Mouse (Mus musculus) myocyte (in vitro differentiated cells): Measurements from ENCODE around the gene Cldn8. TPM values are rescaled to one million over a fixed set of nuclear protein-coding genes. Genes with fewer than 3 reads are reported as not detected.

Source experiments
- H3K27me3 ChIP-seq: one replicate; pipeline ENCODE4 v1.6.1; 2011; ENCODE audit not compliant: control insufficient read depth, insufficient read depth, insufficient read length
- H3K36me3 ChIP-seq: one replicate; pipeline ENCODE4 v1.6.1; 2011; ENCODE audit not compliant: control insufficient read depth, insufficient read depth
- H3K4me2 ChIP-seq: one replicate; pipeline ENCODE4 v1.6.1; 2011; ENCODE audit warnings: low read depth, control low read depth
- H3K4me3 ChIP-seq: one replicate; pipeline ENCODE4 v1.5.1; 2011; ENCODE audit warnings: mild to moderate bottlenecking, control low read depth, moderate library complexity
- H3K79me2 ChIP-seq: one replicate; pipeline ENCODE4 v1.6.1; 2011; ENCODE audit not compliant: control insufficient read depth, insufficient read depth
- H3ac ChIP-seq: one replicate; pipeline ENCODE4 v1.6.1; 2011; ENCODE audit not compliant: control insufficient read depth, insufficient read length
- CEBPB ChIP-seq: IDR thresholded peaks from 2 replicates; pipeline ENCODE4 v1.6.1; 2011; ENCODE audit warnings: mild to moderate bottlenecking, moderate library complexity; ENCODE audit not compliant: poor library complexity, insufficient read depth, severe bottlenecking
- E2F4 ChIP-seq: IDR thresholded peaks from one replicate; pipeline ENCODE4 v1.6.1; 2011; ENCODE audit warnings: mild to moderate bottlenecking, control low read depth, moderate library complexity; ENCODE audit not compliant: insufficient read depth
- MAX ChIP-seq: IDR thresholded peaks from one replicate; pipeline ENCODE4 v1.6.1; 2011; ENCODE audit warnings: low read depth, mild to moderate bottlenecking, control low read depth
- MYOD1 ChIP-seq, 3 experiments: IDR thresholded peaks; one replicate each; pipeline ENCODE4 v1.6.1; 2011; ENCODE audit warnings: control low read depth in 2 of 3, low read depth in 2 of 3, mild to moderate bottlenecking in 2 of 3, moderate library complexity in 1 of 3; ENCODE audit not compliant: insufficient read length in 2 of 3, control insufficient read depth in 1 of 3
- MYOG ChIP-seq, 3 experiments: IDR thresholded peaks; one replicate each; pipeline ENCODE4 v1.6.1; 2011; ENCODE audit warnings: control low read depth in 2 of 3, low read depth in 2 of 3, mild to moderate bottlenecking in 2 of 3; ENCODE audit not compliant: insufficient read length in 2 of 3, control insufficient read depth in 1 of 3, insufficient read depth in 1 of 3
- POLR2A ChIP-seq: IDR thresholded peaks from one replicate; pipeline ENCODE4 v1.6.1; 2011; ENCODE audit warnings: low read depth, mild to moderate bottlenecking, control low read depth, moderate library complexity; ENCODE audit not compliant: insufficient read length
- POLR2AphosphoS2 ChIP-seq: IDR thresholded peaks from one replicate; pipeline ENCODE4 v1.6.1; 2011; ENCODE audit warnings: low read depth, control low read depth; ENCODE audit not compliant: insufficient read length
- REST ChIP-seq: IDR thresholded peaks from one replicate; pipeline ENCODE4 v1.6.1; 2011; ENCODE audit warnings: mild to moderate bottlenecking, control low read depth, moderate library complexity; ENCODE audit not compliant: insufficient read depth, insufficient read length
- SRF ChIP-seq: IDR thresholded peaks from one replicate; pipeline ENCODE4 v1.6.1; 2011; ENCODE audit warnings: low read depth; ENCODE audit not compliant: control insufficient read depth, insufficient read length
- TCF12 ChIP-seq: IDR thresholded peaks from one replicate; pipeline ENCODE4 v1.6.1; 2011; ENCODE audit warnings: mild to moderate bottlenecking, control low read depth; ENCODE audit not compliant: poor library complexity, insufficient read depth, severe bottlenecking
- TCF3 ChIP-seq: IDR thresholded peaks from one replicate; pipeline ENCODE4 v1.6.1; 2011; ENCODE audit warnings: low read depth, control low read depth; ENCODE audit not compliant: insufficient read length
- USF1 ChIP-seq: IDR thresholded peaks from one replicate; pipeline ENCODE4 v1.6.1; 2011; ENCODE audit warnings: low read depth, mild to moderate bottlenecking, control low read depth, moderate library complexity
- polyA plus RNA-seq: library from polyadenylated mRNA; unstranded; fragments of >200 nt; fragmentation: generic; extraction: Trizol; gene quantifications from one replicate; pipeline ENCODE4 v1.2.1, GENCODE M21; 2012; ENCODE audit warnings: missing spikeins

Cldn8 gene
- polyA plus RNA-seq, 1 experiment = not detected

DNA sequence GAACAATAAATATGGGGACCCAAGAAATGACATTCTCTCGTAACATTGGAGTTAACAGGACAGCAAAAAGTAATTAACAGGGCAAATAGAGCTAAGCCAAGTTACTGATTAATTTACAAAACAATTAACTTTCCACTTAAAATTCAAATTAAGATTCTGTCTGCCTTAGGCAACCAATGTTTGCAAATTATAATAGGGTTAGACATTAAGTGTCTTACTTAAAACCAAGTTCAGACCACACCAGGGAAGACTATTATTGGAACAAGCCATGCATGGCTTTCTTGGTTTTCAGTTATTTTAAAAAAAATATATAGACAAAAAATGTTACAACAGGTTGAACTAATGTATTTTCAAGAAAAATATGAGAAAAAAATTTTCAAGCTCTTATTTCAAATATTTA is 6.1 kb upstream of the Cldn8 start:
- Histone ChIP-seq H3K36me3 (no peaks in the 10 kb centered on the region), H3K79me2 (no peaks in the 10 kb centered on the region), H3ac (no peak overlapping the region), H3K4me3 (no peak overlapping the region), H3K4me2 (no peak overlapping the region), H3K27me3 (no peaks in the 10 kb centered on the region)
- TF ChIP-seq POLR2A (no peak), SRF (no peak), CEBPB (no peak), REST (no peak), MYOD1 (IDR thresholded peaks at IDR 0.05; ENCODE audit: control insufficient read depth in 1 of 3, insufficient read length in 2 of 3, low read depth in 2 of 3) (no peak), TCF12 (no peak), MAX (no peak)

DNA sequence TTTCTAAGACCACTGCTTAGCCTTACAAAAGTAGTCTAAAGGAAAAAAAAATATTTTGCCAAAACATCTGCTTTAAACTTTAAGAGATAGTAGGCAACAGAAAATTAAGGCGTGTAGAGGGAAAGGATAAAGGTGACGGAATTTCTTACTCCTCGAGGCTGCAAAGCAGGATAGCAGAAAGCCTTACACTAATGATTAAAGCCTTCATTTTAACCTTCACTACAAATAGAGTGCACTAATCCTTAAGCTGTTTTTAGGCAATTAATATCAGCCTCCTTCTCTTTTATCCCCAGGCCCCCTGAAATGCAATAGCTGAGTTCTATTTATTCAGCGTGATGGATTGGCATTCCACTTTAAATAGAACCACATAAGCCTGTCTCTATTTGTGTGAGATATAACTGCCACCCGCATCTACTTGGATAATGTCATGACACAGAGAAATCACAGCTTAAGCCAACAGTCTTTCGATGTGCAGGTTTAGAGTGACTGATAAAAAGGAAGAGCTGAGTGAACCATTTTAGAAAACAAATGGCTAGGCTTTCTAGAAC is 1.3 kb downstream of the Cldn8 start:
- no peak overlapping the region for H3K4me3 ChIP-seq
- TF ChIP-seq SRF (no peak), MYOD1 (IDR thresholded peaks at IDR 0.05; ENCODE audit: control insufficient read depth in 1 of 3, insufficient read length in 2 of 3, low read depth in 2 of 3) (no peak), E2F4 (no peak), MAX (no peak), MYOG (IDR thresholded peaks at IDR 0.05; ENCODE audit: control insufficient read depth in 1 of 3, insufficient read depth in 1 of 3, insufficient read length in 2 of 3, low read depth in 2 of 3) (no peak), REST (no peak), CEBPB (no peak), POLR2AphosphoS2 (no peak), TCF3 (no peak), USF1 (no peak)
- no peak overlapping the region for H3K4me2 ChIP-seq
- H3K36me3 ChIP-seq = no peaks in the 10 kb centered on the region
- H3K79me2 ChIP-seq = no peaks in the 10 kb centered on the region
- no peaks in the 10 kb centered on the region for H3K27me3 ChIP-seq
- no peak overlapping the region for H3ac ChIP-seq

DNA sequence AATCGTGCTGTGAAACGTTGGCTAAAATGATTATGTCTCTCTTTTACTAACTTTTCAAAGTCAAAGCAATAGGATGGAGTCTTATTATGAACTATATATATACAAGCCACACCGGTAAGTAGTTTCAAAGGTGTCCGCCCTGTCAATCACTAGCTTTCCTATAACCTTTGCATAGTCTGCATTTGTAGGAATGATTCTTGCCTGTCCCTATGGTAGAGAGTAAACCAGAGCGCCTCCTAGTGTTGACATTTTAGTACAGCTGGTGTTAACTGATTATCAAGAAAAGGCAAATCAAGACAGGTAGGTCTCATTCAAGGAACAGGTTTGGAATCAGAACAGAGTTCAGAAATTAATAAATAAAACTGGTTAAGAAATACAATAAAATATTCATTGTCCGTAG is 20.5 kb downstream of the Cldn8 start:
- no peak overlapping the region for H3ac ChIP-seq
- no peak overlapping the region for H3K4me2 ChIP-seq
- no peaks in the 10 kb centered on the region for H3K79me2 ChIP-seq
- H3K4me3 ChIP-seq = no peak overlapping the region
- H3K27me3 ChIP-seq = no peaks in the 10 kb centered on the region
- no peaks in the 10 kb centered on the region for H3K36me3 ChIP-seq
- TF ChIP-seq USF1 = no peak
- TF ChIP-seq CEBPB = no peak
- TF ChIP-seq E2F4 = no peak
- TF ChIP-seq POLR2AphosphoS2 = no peak
- no peak for TF ChIP-seq MYOD1 (IDR thresholded peaks at IDR 0.05; ENCODE audit: control insufficient read depth in 1 of 3, insufficient read length in 2 of 3, low read depth in 2 of 3)
- TF ChIP-seq SRF = no peak
- no peak for TF ChIP-seq MAX
- no peak for TF ChIP-seq TCF12
- no peak for TF ChIP-seq MYOG (IDR thresholded peaks at IDR 0.05; ENCODE audit: control insufficient read depth in 1 of 3, insufficient read depth in 1 of 3, insufficient read length in 2 of 3, low read depth in 2 of 3)
- TF ChIP-seq TCF3 = no peak

DNA sequence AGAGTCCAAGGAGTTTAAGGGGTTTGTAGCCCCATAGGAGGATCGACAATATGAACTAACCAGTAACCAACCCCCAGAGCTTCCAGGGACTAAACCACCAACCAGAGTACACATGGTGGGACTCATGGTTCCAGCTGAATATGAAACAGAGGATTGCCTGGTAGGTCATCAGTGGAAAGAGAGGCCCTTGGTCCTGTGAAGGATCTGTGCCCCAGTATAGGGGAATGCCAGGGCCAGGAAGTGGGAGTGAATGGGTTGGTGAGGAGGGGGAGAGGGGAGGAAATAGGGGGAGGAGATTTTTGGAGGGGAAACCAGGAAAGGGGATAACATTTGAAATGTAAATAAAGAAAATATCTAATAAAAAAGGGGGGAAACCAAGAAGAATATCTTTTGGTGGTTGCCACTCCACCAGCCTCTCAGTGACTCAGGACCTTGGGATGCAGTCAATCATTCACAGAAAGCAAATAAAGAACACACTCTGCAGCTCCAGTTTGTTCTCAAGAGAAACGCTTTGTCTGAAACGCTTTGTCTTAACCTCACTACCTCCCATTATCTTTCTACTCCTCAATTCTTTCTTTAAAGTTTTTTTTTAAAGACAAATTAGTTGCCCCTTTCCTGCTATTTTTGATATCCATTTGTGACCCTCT is 23.0 kb downstream of the Cldn8 start:
- Histone ChIP-seq H3K4me2 (no peak overlapping the region), H3K4me3 (no peak overlapping the region), H3K27me3 (no peaks in the 10 kb centered on the region), H3K36me3 (no peaks in the 10 kb centered on the region), H3K79me2 (no peaks in the 10 kb centered on the region), H3ac (no peak overlapping the region)
- no peak for TF ChIP-seq USF1
- TF ChIP-seq MYOG (IDR thresholded peaks at IDR 0.05; ENCODE audit: control insufficient read depth in 1 of 3, insufficient read depth in 1 of 3, insufficient read length in 2 of 3, low read depth in 2 of 3) = no peak
- no peak for TF ChIP-seq MYOD1 (IDR thresholded peaks at IDR 0.05; ENCODE audit: control insufficient read depth in 1 of 3, insufficient read length in 2 of 3, low read depth in 2 of 3)
- TF ChIP-seq TCF3 = no peak
- no peak for TF ChIP-seq TCF12

DNA sequence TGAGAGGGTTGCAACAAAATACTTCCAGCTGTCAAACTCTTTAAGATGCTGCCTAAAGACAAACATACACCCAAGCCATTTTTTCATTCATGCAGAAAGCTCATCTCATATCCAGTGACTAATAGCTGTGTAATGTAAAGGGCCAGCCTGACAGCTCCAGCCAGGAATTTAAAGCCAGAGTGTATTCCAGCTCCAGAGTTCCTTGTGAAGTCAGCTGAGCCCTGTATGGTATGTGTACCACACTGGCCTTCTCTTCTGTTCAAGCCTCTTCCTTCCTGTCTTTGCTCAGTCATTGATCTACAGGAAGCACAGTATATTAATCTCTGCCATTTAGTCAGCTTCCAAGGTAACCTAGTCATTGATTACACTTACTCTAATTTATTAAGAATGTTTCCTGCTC is 51.6 kb downstream of the Cldn8 start:
- H3K36me3 ChIP-seq = no peaks in the 10 kb centered on the region
- no peak overlapping the region for H3ac ChIP-seq
- H3K4me3 ChIP-seq = no peak overlapping the region
- H3K4me2 ChIP-seq = no peak overlapping the region
- TF ChIP-seq MYOG (IDR thresholded peaks at IDR 0.05; ENCODE audit: control insufficient read depth in 1 of 3, insufficient read depth in 1 of 3, insufficient read length in 2 of 3, low read depth in 2 of 3) (no peak), E2F4 (no peak), POLR2A (no peak), USF1 (no peak), CEBPB (no peak), POLR2AphosphoS2 (no peak), MAX (no peak), MYOD1 (IDR thresholded peaks at IDR 0.05; ENCODE audit: control insufficient read depth in 1 of 3, insufficient read length in 2 of 3, low read depth in 2 of 3) (no peak), TCF3 (no peak), TCF12 (no peak), SRF (no peak), REST (no peak)
- no peaks in the 10 kb centered on the region for H3K79me2 ChIP-seq
- no peaks in the 10 kb centered on the region for H3K27me3 ChIP-seq

Other genes starting within 250 kb of the Cldn8 start
- gene Cldn17, start 56.2 kb downstream of the Cldn8 start, polyA plus RNA-seq = not detected
- not detected for gene Krtap24-1, start 49.1 kb upstream of the Cldn8 start, polyA plus RNA-seq
- not detected for gene 2310079G19Rik, start 64.5 kb upstream of the Cldn8 start, polyA plus RNA-seq
- gene Krtap26-1, start 84.6 kb upstream of the Cldn8 start, polyA plus RNA-seq = not detected
- gene Krtap27-1, start 108.5 kb upstream of the Cldn8 start, polyA plus RNA-seq = not detected
- gene 2310061N02Rik, start 144.8 kb upstream of the Cldn8 start, polyA plus RNA-seq = not detected
- gene Krtap13-1, start 165.7 kb upstream of the Cldn8 start, polyA plus RNA-seq = not detected
- not detected for gene Krtap13, start 188.5 kb upstream of the Cldn8 start, polyA plus RNA-seq
- not detected for gene 2310034C09Rik, start 195.7 kb upstream of the Cldn8 start, polyA plus RNA-seq
- not detected for gene 2310057N15Rik, start 211.0 kb upstream of the Cldn8 start, polyA plus RNA-seq
- not detected for gene Gm5965, start 214.7 kb upstream of the Cldn8 start, polyA plus RNA-seq
- not detected for gene Gm20741, start 249.0 kb upstream of the Cldn8 start, polyA plus RNA-seq